9 mouse cellular contexts compared by ENCODE assay signal in genomic region chr9:22557467-22557866, GRCm38 (mm10).
DNase-seq lines count a peak whose midpoint lies in the region; ATAC-seq and TF ChIP-seq lines count a peak whose summit lies in the region.
"Had no signal": no experiment of that assay in that cellular context is flagged by ENCODE, and none has a peak within 500 bp of the region (broad histone marks: within the 10 kb centered on the region; RNA-seq: fewer than 3 reads in every experiment).

No protein-coding gene starts in this region.

- H3K27me3 ChIP-seq in forebrain, embryonic 12.5 days, result no peaks in the 10 kb centered on the region
- H3K27me3 ChIP-seq in hindbrain, embryonic 15.5 days, result no peaks in the 10 kb centered on the region
- H3K27me3 ChIP-seq: lung, embryonic 15.5 days had no signal

- no peak overlapping the region for H3K27ac ChIP-seq in forebrain, embryonic 12.5 days
- H3K27ac ChIP-seq in hindbrain, embryonic 15.5 days (replicated peaks), result no peak overlapping the region
- H3K27ac ChIP-seq: lung, embryonic 15.5 days had no signal

- H3K36me3 ChIP-seq in forebrain, embryonic 12.5 days (replicated peaks), result no peaks in the 10 kb centered on the region
- H3K36me3 ChIP-seq in hindbrain, embryonic 15.5 days, result no peaks in the 10 kb centered on the region
- H3K36me3 ChIP-seq: lung, embryonic 15.5 days had no signal

- 0 out of 2 replicates have a peak, but pooled peaks cover 3% of the 10 kb centered on the region for H3K4me1 ChIP-seq in forebrain, embryonic 12.5 days
- no peaks in the 10 kb centered on the region for H3K4me1 ChIP-seq in hindbrain, embryonic 15.5 days (replicated peaks)
- H3K4me1 ChIP-seq: lung, embryonic 15.5 days had no signal

- no peak for TF ChIP-seq POLR2A in brain, embryonic 14.5 days (IDR thresholded peaks at IDR 0.05; ENCODE audit: borderline replicate concordance, extremely low read depth, insufficient read depth, insufficient read length, poor library complexity, severe bottlenecking)

- WGBS in forebrain, embryonic 12.5 days, result 54% methylated on average over 13 of the region's 13 CpGs
- WGBS in hindbrain, embryonic 15.5 days, result 47% methylated on average over 13 of the region's 13 CpGs

- H3K9ac ChIP-seq in forebrain, embryonic 12.5 days, result no peak overlapping the region
- H3K9ac ChIP-seq in hindbrain, embryonic 15.5 days, result no peak overlapping the region
- H3K9ac ChIP-seq: lung, embryonic 15.5 days had no signal

- no peak overlapping the region for H3K4me2 ChIP-seq in forebrain, embryonic 12.5 days
- H3K4me2 ChIP-seq in hindbrain, embryonic 15.5 days, result no peak overlapping the region
- H3K4me2 ChIP-seq: lung, embryonic 15.5 days had no signal

- TF ChIP-seq CTCF in brain, embryonic 14.5 days (IDR thresholded peaks at IDR 0.05; ENCODE audit: borderline replicate concordance, extremely low read depth, insufficient read depth, insufficient read length), result peak; percentile 81

- ATAC-seq in forebrain, embryonic 12.5 days (ENCODE audit: low FRiP score), result peak; percentile 36; the same call in 1 of the 2 replicates
- ATAC-seq in hindbrain, embryonic 15.5 days (ENCODE audit: low FRiP score, low read depth), result peak; percentile 42; the same call in 1 of the 2 replicates
- ATAC-seq in erythroblast, adult 5-6 weeks (replicated peaks; ENCODE audit: low FRiP score, poor library complexity, severe bottlenecking), result no peak

- DNase-seq in MN1 (ENCODE audit: low spot score), result peak; percentile 53
- DNase-seq in brain, embryonic 14.5 days (ENCODE audit: low read depth), result peak; percentile 76
- peak; percentile 67 to 93 for DNase-seq in layer of hippocampus, postnatal 25 days (ENCODE audit: extremely low spot score in 1 of 2, low spot score in 1 of 2)
- DNase-seq in mesoderm, embryonic 11.5 days (ENCODE audit: low read depth, low spot score), result peak; percentile 67
- DNase-seq in skeletal muscle tissue, adult 2 months (ENCODE audit: low read depth, low spot score), result peak; percentile 8

- no peak overlapping the region for H3K4me3 ChIP-seq in forebrain, embryonic 12.5 days (replicated peaks)
- no peak overlapping the region for H3K4me3 ChIP-seq in hindbrain, embryonic 15.5 days
- H3K4me3 ChIP-seq: lung, embryonic 15.5 days had no signal

- H3K9me3 ChIP-seq in forebrain, embryonic 12.5 days, result no peaks in the 10 kb centered on the region
- H3K9me3 ChIP-seq in hindbrain, embryonic 15.5 days, result no peaks in the 10 kb centered on the region
- H3K9me3 ChIP-seq: lung, embryonic 15.5 days had no signal

Comparison
In these comparisons a context has a peak if more than half of its experiments do, and no peak if none do; other contexts are left out.
1. DNase-seq: peak in every context shown above with its lines; median percentile 80 in layer of hippocampus, postnatal 25 days; 76 in brain, embryonic 14.5 days; 67 in mesoderm, embryonic 11.5 days; 53 in MN1; 8 in skeletal muscle tissue, adult 2 months.